In genomic region chr4:142059841-142060193, GRCm38 (mm10) we compare ENCODE assay signal across 20 mouse cellular contexts. TPM values are rescaled to one million over a fixed set of nuclear protein-coding genes. Genes with fewer than 3 reads are reported as not detected.
DNase-seq lines count a peak whose midpoint lies in the region; ATAC-seq and TF ChIP-seq lines count a peak whose summit lies in the region.
"Had no signal": no experiment of that assay in that cellular context is flagged by ENCODE, and none has a peak within 500 bp of the region (broad histone marks: within the 10 kb centered on the region; RNA-seq: fewer than 3 reads in every experiment).

No protein-coding gene starts in this region.

- H3K4me1 ChIP-seq in small intestine, adult 2 months (ENCODE audit: control insufficient read depth, insufficient read depth, insufficient read length, low read length): peaks cover 26% of the 10 kb centered on the region

- DNase-seq in cerebellum, adult 8-10 months: peak; percentile 53
- peak; percentile 87 for DNase-seq in heart, adult 11 months
- DNase-seq in heart, adult 8-10 months (ENCODE audit: low spot score): no peak
- peak; percentile 44 for DNase-seq in R1 (ENCODE audit: low read depth, low spot score)
- DNase-seq in spleen, postnatal 36 days (ENCODE audit: low spot score in 2 of 2): no peak
- no peak for DNase-seq in lung, postnatal 10 days
- DNase-seq: gastrocnemius, postnatal 10 days; kidney, adult 8-10 months had no signal

- TF ChIP-seq CTCF in small intestine, adult 2 months (IDR thresholded peaks at IDR 0.05; ENCODE audit: extremely low read depth, insufficient read length, insufficient replicate concordance, low read depth, low read length): 0 out of 2 replicates have a peak, but pooled peaks have one; percentile 8

- WGBS in small intestine, adult 2 months: 81% methylated on average over 8 of the region's 8 CpGs

- TF ChIP-seq POLR2A in small intestine, adult 2 months (IDR thresholded peaks at IDR 0.05; ENCODE audit: low read depth, low read length): no peak

- H3K4me3 ChIP-seq in small intestine, adult 2 months (ENCODE audit: low read depth, low read length): no peak overlapping the region
- H3K4me3 ChIP-seq: embryonic facial prominence, embryonic 12.5 days; forebrain, embryonic 12.5 days; heart, adult 2 months; heart, embryonic 13.5 days; hindbrain, embryonic 12.5 days had no signal

- no peaks in the 10 kb centered on the region for H3K36me3 ChIP-seq in small intestine, adult 2 months (ENCODE audit: control insufficient read depth, insufficient read depth, low read length)
- H3K36me3 ChIP-seq: embryonic facial prominence, embryonic 12.5 days; forebrain, embryonic 12.5 days; G1E; heart, embryonic 13.5 days; hindbrain, embryonic 12.5 days had no signal

- no peak overlapping the region for H3K27ac ChIP-seq in small intestine, adult 2 months (ENCODE audit: insufficient read depth, low read depth, low read length)
- H3K27ac ChIP-seq: heart, adult 2 months had no signal

- ATAC-seq in cerebellum, adult (ENCODE audit: insufficient number of reproducible peaks, low FRiP score, low TSS enrichment): no peak
- ATAC-seq: activated CD4-positive, CD25-positive, alpha-beta regulatory T cell, adult 4 months; inflammation-experienced regulatory T-cells, adult 6 months; intestine, postnatal 0 days had no signal

- no peaks in the 10 kb centered on the region for H3K27me3 ChIP-seq in small intestine, adult 2 months (ENCODE audit: control insufficient read depth, insufficient read depth, low read length)
- H3K27me3 ChIP-seq: CH12.LX; embryonic facial prominence, embryonic 12.5 days; heart, embryonic 13.5 days had no signal

RNA-seq across cellular contexts. Expression of gene Tmem51, which starts 24.3 kb away (rescaled TPM):
- total RNA-seq in heart, adult 8-10 months (2022): 1 to 10 TPM; 4.4 to 5.4 (median 4.7) TPM
- 21.0 and 30.5 TPM in 2 replicates for polyA plus RNA-seq in small intestine, adult 2 months (2012; rRNA removed)
- polyA plus RNA-seq: G1E had no signal

RNA-seq across cellular contexts. Expression of gene Fhad1, which starts 44.9 kb away (rescaled TPM):
- under 1 TPM; 0.26 to 0.41 (median 0.35) TPM for total RNA-seq in heart, adult 8-10 months (2022)
- 0.03 and 0.05 TPM in 2 replicates for polyA plus RNA-seq in small intestine, adult 2 months (2012; rRNA removed)
- polyA plus RNA-seq: G1E had no signal

Comparison
In these comparisons a context has a peak if more than half of its experiments do, and no peak if none do; other contexts are left out.
1. DNase-seq: peak in cerebellum, adult 8-10 months (single experiment), heart, adult 11 months (single experiment) and R1 (single experiment); none in heart, adult 8-10 months (single experiment), spleen, postnatal 36 days (0 of 2) and lung, postnatal 10 days (single experiment).